Mouse (Mus musculus): ENCODE measurements around the gene Olfr59. TPM values are rescaled to one million over a fixed set of nuclear protein-coding genes. Genes with fewer than 3 reads are reported as not detected.

Gene Olfr59
- total RNA-seq (2021), result not detected

- intact Hi-C loops (cut with DNase I), result no loop called here
- no peak for DNase-seq
These were observed at the start of gene Olfr59 for GRCm38 (mm10) chr11:74283436-74283835. Gene Olfr59 (plus strand): TSS chr11:74283736.

- intact Hi-C loops (cut with DNase I), result no loop called here
- DNase-seq, result no peak
These were observed 42.3 kb upstream of the Olfr59 start for GRCm38 (mm10) chr11:74241201-74241600.

DNA sequence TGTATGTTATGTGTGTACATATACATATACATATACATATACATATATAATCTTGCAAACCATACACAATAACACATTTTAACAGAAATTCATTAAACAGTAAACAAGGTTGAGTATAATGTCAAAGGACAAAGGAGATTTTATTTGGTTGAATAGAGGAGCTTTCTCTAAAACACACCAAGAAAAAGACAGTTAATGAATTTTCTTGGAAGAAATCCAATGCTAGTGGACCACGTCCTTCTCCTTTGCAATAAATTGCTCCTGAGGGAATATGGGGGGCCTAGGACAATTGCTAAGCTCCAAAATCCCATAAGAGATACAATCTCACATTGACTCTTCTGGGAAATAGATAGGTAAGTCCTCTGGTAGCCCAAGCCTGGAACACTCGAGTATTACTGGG, 24.0 kb upstream of the Olfr59 start, which contains the start of gene Olfr406:
Gene Olfr406 (plus strand): TSS at position 301 of the 400 bp plus-strand sequence.
- intact Hi-C loops (cut with DNase I), result no loop called here
- no peak for DNase-seq

GRCm38 (mm10) chr11:74287256-74287655, 3.7 kb downstream of the Olfr59 start:
- DNase-seq, result no peak
- intact Hi-C loops (cut with DNase I), result no loop called here

GRCm38 (mm10) chr11:74326044-74326443, 42.5 kb downstream of the Olfr59 start:
- DNase-seq, result no peak
- intact Hi-C loops (cut with DNase I), result no loop called here

- DNase-seq, result no peak
- intact Hi-C loops (cut with DNase I), result no loop called here
These were observed 45.2 kb downstream of the Olfr59 start for GRCm38 (mm10) chr11:74328781-74329180.

GRCm38 (mm10) chr11:74337931-74338330, 54.4 kb downstream of the Olfr59 start, which contains the start of gene Olfr410:
Gene Olfr410 (minus strand): TSS chr11:74338031.
- DNase-seq, result no peak
- intact Hi-C loops (cut with DNase I), result no loop called here

Other genes starting within 250 kb of the Olfr59 start
- not detected for gene Olfr139, start 227.2 kb upstream of the Olfr59 start, total RNA-seq (2021)
- gene Olfr399, start 227.1 kb upstream of the Olfr59 start, total RNA-seq (2021), result not detected
- gene Zfp616, start 213.8 kb upstream of the Olfr59 start, total RNA-seq (2021), result not detected
- gene Olfr401, start 170.0 kb upstream of the Olfr59 start, total RNA-seq (2021), result not detected
- not detected for gene Olfr402, start 130.2 kb upstream of the Olfr59 start, total RNA-seq (2021)
- not detected for gene Olfr403, start 97.5 kb upstream of the Olfr59 start, total RNA-seq (2021)
- gene Olfr43, start 72.4 kb upstream of the Olfr59 start, total RNA-seq (2021), result not detected
- not detected for gene Olfr406, start 23.9 kb upstream of the Olfr59 start, total RNA-seq (2021)
- gene Olfr410, start 54.3 kb downstream of the Olfr59 start, total RNA-seq (2021), result not detected
- not detected for gene Olfr411, start 68.9 kb downstream of the Olfr59 start, total RNA-seq (2021)
- gene Olfr412, start 78.3 kb downstream of the Olfr59 start, total RNA-seq (2021), result not detected

All from heart, postnatal 36 days (tissue).